Mouse (Mus musculus) lung, adult 10 weeks (tissue): ENCODE measurements around the gene Zbtb8os. TPM values are rescaled to one million over a fixed set of nuclear protein-coding genes. Genes with fewer than 3 reads are reported as not detected.

Experiments used
- polyA plus RNA-seq: library from polyadenylated mRNA; stranded (reverse); fragments of 350-450 nt; fragmentation: Illumina TruSeq; extraction: RNeasy Lipid Tissue Mini Kit (QIAGEN cat#74804); gene quantifications from one replicate; pipeline ENCODE4 v1.2.3, GENCODE M21; 2014; ENCODE audit warnings: low read depth, low replicate concordance; ENCODE audit not compliant: insufficient read depth

Zbtb8os gene
- polyA plus RNA-seq: 49.0 TPM

DNA sequence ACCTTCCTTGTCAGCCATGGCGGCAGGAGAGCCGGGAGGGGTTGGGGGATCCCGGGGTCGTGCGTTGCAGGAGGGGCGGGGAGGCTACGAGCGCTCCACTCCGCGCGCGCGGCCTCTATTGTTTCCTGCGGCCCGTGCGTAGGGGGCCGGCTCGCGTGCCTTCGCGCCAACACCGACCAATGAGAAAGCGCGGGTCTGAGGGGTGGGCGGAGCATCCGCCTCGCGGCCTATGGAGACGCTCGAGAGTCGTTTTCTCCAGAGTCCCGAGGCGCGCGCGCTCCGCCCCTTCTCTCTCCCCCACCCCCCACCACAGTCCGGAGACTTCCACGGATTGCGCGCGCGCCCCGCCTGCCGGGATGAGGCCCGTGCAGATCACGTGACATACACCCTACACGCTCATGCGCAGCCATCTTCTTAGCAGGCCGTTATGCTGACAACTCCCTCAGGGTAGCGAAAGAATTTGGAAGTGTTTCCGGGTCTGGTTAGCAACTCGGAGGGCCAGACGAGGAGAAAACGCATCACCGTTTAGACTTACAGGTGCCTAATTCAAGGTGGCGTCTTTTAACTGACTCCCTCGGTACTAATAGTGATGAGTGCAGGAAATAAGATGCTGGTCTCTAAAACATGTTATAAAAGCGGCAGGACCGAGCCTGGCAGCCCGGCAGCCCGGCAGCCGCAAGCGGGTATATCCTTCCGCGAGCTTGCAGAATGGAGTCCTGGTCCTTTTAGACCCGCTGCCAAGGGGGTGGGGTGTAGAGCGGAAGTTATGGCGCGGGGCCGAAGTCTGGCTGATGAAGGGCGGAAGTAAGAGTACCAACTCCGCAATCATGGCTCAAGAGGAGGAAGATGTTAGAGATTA is at the start of gene Zbtb8os, which contains the start of gene Rbbp4:
TSS of gene Zbtb8os (plus strand) at position 480 of the 859 bp plus-strand sequence.
TSS of gene Rbbp4 (minus strand) at position 155 of the 859 bp plus-strand sequence.

DNA sequence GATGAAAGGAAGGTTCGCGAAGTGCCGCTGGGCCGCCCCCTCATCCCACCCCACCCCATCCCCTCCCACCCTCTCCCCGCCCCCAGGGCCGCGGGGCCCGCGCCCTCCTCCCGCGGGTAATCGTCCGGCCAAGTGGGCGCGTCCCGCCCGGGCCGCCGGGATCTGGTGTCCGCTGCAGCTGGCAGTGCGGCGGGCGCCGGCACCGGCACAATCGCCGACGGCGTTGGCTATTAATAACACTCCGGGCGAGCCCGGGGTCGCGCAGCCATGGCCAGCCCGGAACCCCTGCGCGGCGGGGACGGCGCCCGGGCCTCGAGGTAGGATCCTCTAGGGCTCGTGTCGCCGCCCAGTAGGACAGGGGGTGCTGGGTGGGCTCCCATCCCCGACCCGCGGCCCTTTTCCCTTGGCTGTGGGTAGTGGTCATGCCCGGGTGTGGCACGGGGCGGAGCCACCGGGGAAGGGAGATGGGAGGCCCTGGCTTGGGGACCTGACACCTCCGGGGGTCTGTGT is 48.0 kb upstream of the Zbtb8os start, which contains the start of gene Sync:
TSS of gene Sync (plus strand) at position 146 of the 510 bp plus-strand sequence.

DNA sequence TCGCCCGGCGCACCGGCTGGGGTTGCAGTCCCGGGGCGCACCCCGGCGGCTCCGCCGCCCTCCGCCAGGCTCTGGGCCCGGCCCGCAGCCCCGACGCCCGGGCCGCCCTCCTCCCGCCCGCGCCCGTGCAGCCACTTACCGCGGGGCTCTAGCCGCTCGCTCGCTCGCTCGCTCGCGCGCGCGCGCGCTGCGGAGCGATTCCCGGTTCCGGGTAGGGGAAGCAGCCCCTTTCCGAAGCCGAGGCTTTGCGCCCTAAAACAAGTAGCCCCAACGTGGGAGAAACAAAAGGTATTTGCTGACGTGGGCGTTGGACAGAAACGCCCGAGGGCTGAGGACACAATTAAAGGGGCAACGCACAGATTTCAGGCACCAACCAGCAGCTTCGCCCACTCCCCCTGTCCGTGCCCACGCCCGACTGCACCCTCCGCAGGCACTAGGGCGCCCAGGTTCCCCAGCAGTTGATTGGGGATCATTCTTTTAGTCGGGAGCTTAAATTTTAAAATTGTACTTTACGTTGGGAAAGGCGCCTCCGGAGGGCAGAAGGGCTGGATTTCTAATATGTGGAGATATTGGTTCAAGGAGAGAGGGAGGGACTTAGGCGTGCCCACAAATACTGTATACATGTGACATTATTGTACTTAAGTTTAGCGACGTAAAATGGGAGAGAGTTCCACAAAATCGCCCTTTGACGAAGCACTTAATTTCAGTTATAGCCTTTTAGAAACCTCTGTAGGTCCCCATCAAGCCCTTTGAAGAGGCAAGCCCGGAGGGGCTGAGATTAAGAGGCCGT is 42.3 kb downstream of the Zbtb8os start, which contains the start of gene Zbtb8a:
TSS of gene Zbtb8a (minus strand) at position 516 of the 790 bp plus-strand sequence.

Other genes starting within 250 kb of the Zbtb8os start
- 2.1 TPM for gene Tmem54, start 230.1 kb upstream of the Zbtb8os start, polyA plus RNA-seq
- gene Hpca, start 213.7 kb upstream of the Zbtb8os start, polyA plus RNA-seq: not detected
- 6.0 TPM for gene Fndc5, start 198.7 kb upstream of the Zbtb8os start, polyA plus RNA-seq
- gene S100pbp, start 146.0 kb upstream of the Zbtb8os start, polyA plus RNA-seq: 7.5 TPM
- 16.0 TPM for gene Yars, start 145.9 kb upstream of the Zbtb8os start, polyA plus RNA-seq
- gene C77080, start 74.3 kb upstream of the Zbtb8os start, polyA plus RNA-seq: 12.6 TPM
- gene Sync, start 48.1 kb upstream of the Zbtb8os start, polyA plus RNA-seq: 0.81 TPM
- gene Rbbp4, start 325 bp upstream of the Zbtb8os start, polyA plus RNA-seq: 70.3 TPM
- 6.1 TPM for gene Zbtb8a, start 42.4 kb downstream of the Zbtb8os start, polyA plus RNA-seq
- gene Zbtb8b, start 105.2 kb downstream of the Zbtb8os start, polyA plus RNA-seq: 0.13 TPM
- gene Bsdc1, start 125.9 kb downstream of the Zbtb8os start, polyA plus RNA-seq: 32.1 TPM
- gene Tssk3, start 155.3 kb downstream of the Zbtb8os start, polyA plus RNA-seq: not detected
- not detected for gene Fam229a, start 155.5 kb downstream of the Zbtb8os start, polyA plus RNA-seq
- gene Marcksl1, start 177.9 kb downstream of the Zbtb8os start, polyA plus RNA-seq: 18.3 TPM
- 58.9 TPM for gene Hdac1, start 207.0 kb downstream of the Zbtb8os start, polyA plus RNA-seq
- 12.2 TPM for gene Lck, start 237.9 kb downstream of the Zbtb8os start, polyA plus RNA-seq
- gene Fam167b, start 242.9 kb downstream of the Zbtb8os start, polyA plus RNA-seq: 0.46 TPM